Mouse (Mus musculus): ENCODE measurements around the gene Mafk. TPM values are rescaled to one million over a fixed set of nuclear protein-coding genes. Genes with fewer than 3 reads are reported as not detected.

Mafk gene
- polyA plus RNA-seq, 1 experiment from 2014 or later, result 20.6 TPM

DNA sequence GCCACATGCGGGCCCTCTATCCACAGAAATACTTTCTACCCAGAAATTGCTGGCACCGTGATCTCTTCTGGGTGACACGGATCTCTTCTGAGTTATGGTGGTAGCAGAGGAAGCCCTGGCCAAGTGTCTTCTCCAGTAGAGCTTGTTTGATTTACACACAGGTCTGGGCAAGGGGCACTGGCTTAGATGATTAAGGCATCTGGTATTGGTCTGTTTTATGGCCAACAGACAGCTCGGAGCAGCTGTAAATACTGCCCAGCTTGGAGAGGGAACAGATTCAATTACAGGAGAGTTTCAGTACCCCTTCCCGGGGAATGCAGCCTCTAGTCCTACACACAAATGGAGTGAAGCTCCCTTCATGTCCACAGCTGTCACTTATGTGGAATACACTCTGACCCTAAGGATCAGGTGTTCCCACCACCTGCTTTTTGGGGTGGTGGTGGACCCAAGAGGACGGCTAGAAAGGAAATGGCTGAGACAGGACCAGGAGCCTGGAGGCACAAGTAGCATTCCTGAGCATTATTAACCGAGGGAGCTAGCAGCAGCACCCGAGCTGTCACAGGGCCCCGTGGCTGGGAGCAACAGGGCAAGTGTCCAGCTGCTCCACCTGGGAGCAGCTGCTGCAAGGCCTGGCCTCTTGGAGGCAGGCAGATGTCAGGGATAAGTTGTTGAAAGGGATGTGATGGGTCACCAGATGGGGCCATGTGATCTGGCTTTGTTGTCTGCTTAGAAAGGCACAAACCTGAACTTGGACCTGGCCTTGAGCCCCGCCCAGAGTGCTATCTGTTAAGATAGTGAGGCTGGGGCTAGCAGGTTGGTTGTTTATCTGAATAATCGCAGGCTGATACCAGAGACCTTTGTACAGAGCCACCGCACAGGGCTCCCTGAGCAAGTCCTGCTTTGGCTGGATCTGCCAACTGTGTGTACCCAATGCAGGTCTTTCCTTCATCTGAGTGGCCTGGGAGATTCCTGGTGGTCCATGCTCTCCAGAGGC is 30.4 kb downstream of the Mafk start:
- WGBS, result 86% methylated on average over 12 of the region's 12 CpGs
- H3K27me3 ChIP-seq, result no peaks in the 10 kb centered on the region
- H3K4me3 ChIP-seq, result no peak overlapping the region
- no peak overlapping the region for H3K4me2 ChIP-seq (replicated peaks)
- H3K27ac ChIP-seq (replicated peaks), result no peak overlapping the region
- H3K9me3 ChIP-seq, result no peaks in the 10 kb centered on the region
- peaks cover 19% of the 10 kb centered on the region for H3K4me1 ChIP-seq
- peaks cover 18% of the 10 kb centered on the region for H3K36me3 ChIP-seq
- no peak for ATAC-seq (replicated peaks)
- no peak overlapping the region for H3K9ac ChIP-seq (replicated peaks)

DNA sequence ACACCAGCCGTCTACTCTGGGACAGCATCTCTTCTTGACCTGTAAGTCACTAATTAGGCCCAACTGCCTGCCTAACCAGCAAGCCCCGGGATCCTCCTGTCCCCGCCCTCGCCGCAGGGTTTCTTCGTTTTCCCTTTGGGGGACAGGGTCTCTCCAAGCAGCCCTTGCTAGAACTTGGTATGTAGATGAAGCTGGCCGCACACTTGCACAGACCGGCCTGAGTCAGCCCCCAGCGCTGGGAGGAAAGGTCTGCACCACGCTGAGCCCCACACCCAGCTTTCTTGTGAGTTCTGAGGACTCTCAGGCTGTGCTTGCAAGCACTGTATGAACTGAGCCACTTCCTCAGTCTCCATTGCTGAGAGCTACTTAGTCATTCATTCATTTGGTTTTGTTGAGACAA is 33.2 kb downstream of the Mafk start:
- Histone ChIP-seq H3K9ac (replicated peaks) (no peak overlapping the region), H3K4me1 (peaks cover 19% of the 10 kb centered on the region), H3K4me2 (replicated peaks) (peak overlapping the region; percentile 12; the same call in 1 of the 2 replicates), H3K9me3 (no peaks in the 10 kb centered on the region), H3K4me3 (no peak overlapping the region), H3K36me3 (peaks cover 18% of the 10 kb centered on the region), H3K27ac (replicated peaks) (no peak overlapping the region), H3K27me3 (no peaks in the 10 kb centered on the region)
- WGBS, result 89% methylated on average over 10 of the region's 10 CpGs
- ATAC-seq (replicated peaks), result no peak

DNA sequence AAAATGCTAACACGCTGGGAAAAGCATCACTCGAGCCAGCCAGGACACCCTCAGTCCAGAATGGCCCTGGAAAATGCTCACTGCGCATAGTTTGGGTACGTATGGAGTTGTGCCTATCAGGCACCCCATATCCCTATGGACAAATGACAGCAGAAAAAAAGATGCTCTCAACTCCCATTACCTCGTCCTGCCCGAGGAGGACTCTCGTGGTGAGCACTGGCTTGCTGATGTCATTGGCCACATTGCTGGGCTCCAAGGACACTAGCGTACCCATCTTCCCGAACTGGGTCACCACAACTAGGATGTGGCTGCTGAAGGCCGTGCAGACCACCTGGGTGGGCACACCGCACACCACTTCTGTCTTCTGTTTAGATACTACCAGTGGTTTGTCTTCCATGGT is 34.6 kb downstream of the Mafk start:
- H3K4me1 ChIP-seq, result peaks cover 19% of the 10 kb centered on the region
- H3K36me3 ChIP-seq, result peaks cover 18% of the 10 kb centered on the region
- no peaks in the 10 kb centered on the region for H3K27me3 ChIP-seq
- ATAC-seq (replicated peaks), result no peak
- no peaks in the 10 kb centered on the region for H3K9me3 ChIP-seq
- peak overlapping the region; percentile 91 for H3K27ac ChIP-seq (replicated peaks)
- peak overlapping the region; percentile 90 for H3K4me3 ChIP-seq
- 43% methylated on average over 11 of the region's 11 CpGs for WGBS
- peak overlapping the region; percentile 83 for H3K9ac ChIP-seq (replicated peaks)
- peak overlapping the region; percentile 90 for H3K4me2 ChIP-seq (replicated peaks)

DNA sequence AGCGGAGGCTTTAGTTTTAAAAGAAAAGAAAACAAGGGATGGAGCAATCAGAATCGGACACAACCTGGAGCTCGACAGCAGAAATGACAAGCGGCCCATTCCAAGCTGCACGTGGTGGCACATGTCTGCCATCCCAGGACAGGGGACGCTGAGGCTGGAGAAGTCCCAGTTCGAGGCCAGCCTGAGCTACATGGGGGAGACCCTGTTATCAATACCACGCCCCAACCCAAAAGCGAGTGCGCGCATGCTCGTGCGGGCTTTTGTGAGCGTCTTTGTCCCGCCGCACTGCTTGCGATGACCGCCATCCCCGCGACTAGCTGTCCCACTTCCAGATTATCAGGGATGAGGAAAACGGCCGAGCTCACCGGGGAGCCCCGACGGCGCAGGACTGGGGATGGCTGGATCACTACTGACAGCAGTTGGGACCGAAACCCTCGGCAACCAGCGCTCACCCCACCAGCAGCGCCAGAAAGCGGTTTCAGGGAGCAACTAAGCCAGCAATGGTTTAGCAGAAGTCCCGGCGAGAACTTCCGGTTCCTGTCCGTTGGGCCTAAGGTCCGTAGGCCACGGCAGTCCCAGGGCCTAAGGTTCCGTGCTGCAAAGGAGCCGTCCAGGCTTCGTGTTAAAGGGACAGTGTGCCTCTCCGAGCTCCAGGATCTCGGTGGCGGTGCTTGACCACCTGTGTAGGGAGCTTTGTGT is 35.2 kb downstream of the Mafk start, which contains the start of the genes Gm26938 and Psmg3:
TSS of gene Gm26938 (minus strand) at position 51 of the 699 bp plus-strand sequence.
TSS of gene Psmg3 (minus strand) at position 529 of the 699 bp plus-strand sequence.
- Histone ChIP-seq H3K4me2 (replicated peaks) (peak within 1 kb of the TSS; percentile 90), H3K27me3 (no peaks in the 10 kb centered on the region), H3K9me3 (no peaks in the 10 kb centered on the region), H3K4me1 (peaks cover 19% of the 10 kb centered on the region), H3K36me3 (peaks cover 18% of the 10 kb centered on the region), H3K27ac (replicated peaks) (peak within 1 kb of the TSS; percentile 91), H3K9ac (replicated peaks) (peak within 1 kb of the TSS; percentile 83), H3K4me3 (peak within 1 kb of the TSS; percentile 90)
- under 1% methylated on average over 43 of the region's 43 CpGs for WGBS
- peak; percentile 86 for ATAC-seq (replicated peaks)

DNA sequence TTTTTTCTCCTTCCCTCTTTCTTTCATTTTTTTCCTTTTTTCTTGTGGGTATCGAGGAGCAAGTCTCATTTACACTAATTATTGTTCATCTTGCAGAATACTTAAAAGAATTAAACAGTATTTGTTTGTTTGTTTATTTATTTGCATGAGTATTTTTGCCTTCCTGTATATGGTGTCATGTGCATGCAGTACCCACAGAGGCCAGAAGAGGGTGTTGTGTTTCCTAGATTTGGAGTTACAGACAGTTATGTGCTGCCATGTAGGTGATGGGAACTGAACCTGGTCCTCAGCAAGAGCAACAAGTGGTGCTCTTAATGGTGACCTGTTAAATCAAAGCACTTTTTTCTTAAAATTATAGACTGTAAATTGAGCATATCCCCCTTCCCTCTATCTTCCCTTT is 36.3 kb downstream of the Mafk start:
- H3K27me3 ChIP-seq, result no peaks in the 10 kb centered on the region
- ATAC-seq (replicated peaks), result no peak
- no peak overlapping the region for H3K27ac ChIP-seq (replicated peaks)
- H3K4me3 ChIP-seq, result no peak overlapping the region
- peaks cover 10% of the 10 kb centered on the region; the same call in 1 of the 2 replicates for H3K36me3 ChIP-seq
- H3K4me1 ChIP-seq, result peaks cover 19% of the 10 kb centered on the region
- H3K9me3 ChIP-seq, result no peaks in the 10 kb centered on the region
- no peak overlapping the region for H3K9ac ChIP-seq (replicated peaks)
- H3K4me2 ChIP-seq (replicated peaks), result no peak overlapping the region
- 82% methylated on average over 1 of the region's 1 CpGs for WGBS

DNA sequence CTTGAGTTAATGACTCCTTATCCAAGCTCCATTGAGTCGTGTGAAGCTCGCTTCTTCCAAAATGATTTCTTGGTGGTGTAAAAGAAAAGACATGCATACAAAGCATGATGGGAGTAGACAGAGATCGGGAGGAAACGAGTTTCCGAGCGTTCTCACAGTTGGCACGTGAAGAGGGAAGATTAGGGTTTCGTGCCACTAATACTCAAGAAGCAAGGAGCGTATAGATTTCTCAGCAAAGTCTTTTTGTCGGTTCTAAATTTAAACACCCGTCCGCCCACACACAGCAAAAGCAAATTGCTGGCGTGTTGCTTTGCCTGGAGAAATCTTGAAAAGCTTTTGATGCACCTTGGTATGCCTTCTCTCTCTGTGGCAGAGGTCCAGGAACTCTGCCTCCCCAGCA is 38.1 kb downstream of the Mafk start:
- Histone ChIP-seq H3K27ac (replicated peaks) (no peak overlapping the region), H3K4me1 (peaks cover 18% of the 10 kb centered on the region), H3K4me2 (replicated peaks) (no peak overlapping the region), H3K9me3 (no peaks in the 10 kb centered on the region), H3K4me3 (no peak overlapping the region), H3K9ac (replicated peaks) (no peak overlapping the region), H3K36me3 (no peaks in the 10 kb centered on the region), H3K27me3 (no peaks in the 10 kb centered on the region)
- WGBS, result 74% methylated on average over 13 of the region's 13 CpGs
- ATAC-seq (replicated peaks), result no peak

DNA sequence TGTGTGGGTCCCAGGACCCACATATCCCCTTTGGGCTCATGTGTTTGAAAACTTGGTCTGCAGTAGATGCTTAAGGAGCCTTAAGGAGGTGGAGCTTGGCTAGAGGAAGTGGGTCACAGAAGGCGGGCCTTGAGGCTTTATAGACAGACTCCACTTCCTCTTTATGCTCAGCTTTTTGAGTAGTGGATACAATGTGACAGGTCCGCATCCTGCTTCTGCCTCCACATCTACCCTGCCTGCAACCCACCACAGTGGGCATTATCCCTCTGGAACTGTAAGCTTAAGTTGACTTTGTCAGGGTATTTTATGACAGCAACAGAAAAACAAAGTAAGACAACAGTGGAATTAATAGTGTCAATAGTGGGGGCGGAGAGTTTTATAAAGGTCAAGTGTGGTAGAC is 39.4 kb downstream of the Mafk start:
- 84% methylated on average over 3 of the region's 3 CpGs for WGBS
- Histone ChIP-seq H3K4me3 (no peak overlapping the region), H3K9me3 (no peaks in the 10 kb centered on the region), H3K4me1 (peaks cover 5% of the 10 kb centered on the region), H3K9ac (replicated peaks) (no peak overlapping the region), H3K36me3 (no peaks in the 10 kb centered on the region), H3K27me3 (no peaks in the 10 kb centered on the region), H3K4me2 (replicated peaks) (no peak overlapping the region), H3K27ac (replicated peaks) (no peak overlapping the region)
- no peak for ATAC-seq (replicated peaks)

DNA sequence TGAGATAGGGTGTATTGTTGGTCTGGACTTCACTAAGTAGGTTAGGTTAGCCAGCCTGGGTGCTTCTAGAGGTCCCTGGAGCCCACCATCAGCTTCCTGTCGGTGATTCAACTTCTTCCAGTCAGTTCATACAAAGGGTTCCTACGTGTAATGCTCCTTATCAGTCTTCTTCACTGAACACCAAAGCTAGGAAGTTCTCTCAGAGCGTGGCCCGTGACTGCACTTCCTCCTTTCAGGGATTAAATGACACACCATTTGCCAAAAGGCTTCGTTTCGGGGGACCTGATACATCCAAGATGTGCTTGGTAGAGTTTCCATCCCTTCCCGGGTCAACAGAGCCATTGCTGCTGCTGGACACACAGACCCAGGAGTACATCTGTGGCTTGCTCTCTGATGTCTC is 40.8 kb downstream of the Mafk start:
- H3K27me3 ChIP-seq, result no peaks in the 10 kb centered on the region
- H3K9ac ChIP-seq (replicated peaks), result no peak overlapping the region
- WGBS, result 80% methylated on average over 7 of the region's 7 CpGs
- no peaks in the 10 kb centered on the region for H3K9me3 ChIP-seq
- no peak overlapping the region for H3K4me2 ChIP-seq (replicated peaks)
- ATAC-seq (replicated peaks), result no peak
- H3K4me3 ChIP-seq, result no peak overlapping the region
- no peaks in the 10 kb centered on the region for H3K4me1 ChIP-seq
- H3K27ac ChIP-seq (replicated peaks), result no peak overlapping the region
- H3K36me3 ChIP-seq, result no peaks in the 10 kb centered on the region

DNA sequence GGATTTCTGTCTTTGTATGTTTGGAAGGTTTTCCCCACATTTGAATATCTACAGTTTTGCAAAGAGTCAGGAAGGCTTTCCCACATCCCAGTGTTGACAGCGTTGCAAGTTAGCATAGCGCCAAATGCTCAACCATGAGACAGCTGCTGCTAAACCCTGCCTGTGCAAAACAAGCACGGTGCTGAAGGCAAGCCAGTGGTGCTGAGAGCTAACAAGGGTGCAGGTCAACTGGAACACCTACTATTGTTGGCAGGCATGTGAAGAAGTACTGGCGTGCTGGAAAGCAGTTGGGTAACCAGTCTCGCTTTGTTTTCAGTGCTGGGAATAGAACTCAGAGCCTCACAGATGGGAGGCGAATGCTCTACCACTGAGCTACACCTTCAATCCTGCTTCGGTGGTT is 44.4 kb downstream of the Mafk start:
- no peaks in the 10 kb centered on the region for H3K27me3 ChIP-seq
- H3K4me3 ChIP-seq, result no peak overlapping the region
- H3K9me3 ChIP-seq, result no peaks in the 10 kb centered on the region
- ATAC-seq (replicated peaks), result no peak
- no peak overlapping the region for H3K9ac ChIP-seq (replicated peaks)
- H3K4me2 ChIP-seq (replicated peaks), result no peak overlapping the region
- no peaks in the 10 kb centered on the region for H3K36me3 ChIP-seq
- H3K27ac ChIP-seq (replicated peaks), result no peak overlapping the region
- 86% methylated on average over 7 of the region's 7 CpGs for WGBS
- H3K4me1 ChIP-seq, result no peaks in the 10 kb centered on the region

DNA sequence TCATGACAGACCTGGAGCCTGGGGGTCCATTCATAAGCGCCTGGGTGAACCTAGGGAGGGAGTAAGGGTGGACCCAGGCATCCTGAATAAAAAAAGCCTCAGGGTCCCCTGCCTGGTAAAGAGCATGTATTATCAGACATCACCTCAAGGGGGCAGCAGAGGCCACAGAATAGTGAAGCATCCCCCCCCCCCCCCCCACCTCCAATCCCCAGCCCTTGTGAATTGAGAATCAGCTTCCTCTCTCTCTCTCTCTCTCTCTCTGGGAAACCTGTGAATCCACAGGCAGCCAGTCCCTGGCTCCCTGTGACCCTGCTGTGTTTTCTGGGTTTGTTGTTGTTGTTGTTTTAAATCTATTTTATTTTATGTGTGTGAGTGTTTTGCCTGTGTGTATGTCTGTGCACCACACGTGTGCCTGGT is 47.2 kb downstream of the Mafk start:
- H3K27ac ChIP-seq (replicated peaks), result no peak overlapping the region
- no peak overlapping the region for H3K9ac ChIP-seq (replicated peaks)
- H3K9me3 ChIP-seq, result no peaks in the 10 kb centered on the region
- no peaks in the 10 kb centered on the region for H3K27me3 ChIP-seq
- H3K4me1 ChIP-seq, result no peaks in the 10 kb centered on the region
- no peaks in the 10 kb centered on the region for H3K36me3 ChIP-seq
- H3K4me3 ChIP-seq, result no peak overlapping the region
- ATAC-seq (replicated peaks), result peak; percentile 72
- no peak overlapping the region for H3K4me2 ChIP-seq (replicated peaks)
- WGBS, result 11% methylated on average over 2 of the region's 2 CpGs

DNA sequence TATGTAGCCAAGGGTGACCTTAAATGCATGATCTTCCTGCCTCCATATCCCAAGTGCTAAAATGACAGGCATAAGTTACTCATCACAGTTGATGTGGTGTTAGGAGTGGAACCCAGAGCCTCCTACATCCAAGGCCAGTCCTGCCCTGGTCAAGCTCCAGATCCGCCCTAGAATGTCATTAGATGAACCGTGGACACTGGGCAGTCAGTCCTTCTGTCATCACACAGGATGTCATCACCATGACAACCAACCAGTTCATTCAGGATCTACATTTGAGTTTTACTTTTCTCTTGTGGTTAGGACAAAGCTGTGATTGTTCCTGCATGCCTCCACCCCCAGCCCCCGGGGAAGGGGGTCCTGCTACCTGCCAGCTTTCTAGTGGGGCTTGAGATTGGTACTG is 47.8 kb downstream of the Mafk start:
- H3K4me2 ChIP-seq (replicated peaks), result no peak overlapping the region
- no peak for ATAC-seq (replicated peaks)
- no peaks in the 10 kb centered on the region for H3K27me3 ChIP-seq
- WGBS, result 33% methylated on average over 3 of the region's 3 CpGs
- no peaks in the 10 kb centered on the region for H3K9me3 ChIP-seq
- no peak overlapping the region for H3K27ac ChIP-seq (replicated peaks)
- H3K36me3 ChIP-seq, result no peaks in the 10 kb centered on the region
- no peaks in the 10 kb centered on the region for H3K4me1 ChIP-seq
- H3K9ac ChIP-seq (replicated peaks), result no peak overlapping the region
- H3K4me3 ChIP-seq, result no peak overlapping the region

DNA sequence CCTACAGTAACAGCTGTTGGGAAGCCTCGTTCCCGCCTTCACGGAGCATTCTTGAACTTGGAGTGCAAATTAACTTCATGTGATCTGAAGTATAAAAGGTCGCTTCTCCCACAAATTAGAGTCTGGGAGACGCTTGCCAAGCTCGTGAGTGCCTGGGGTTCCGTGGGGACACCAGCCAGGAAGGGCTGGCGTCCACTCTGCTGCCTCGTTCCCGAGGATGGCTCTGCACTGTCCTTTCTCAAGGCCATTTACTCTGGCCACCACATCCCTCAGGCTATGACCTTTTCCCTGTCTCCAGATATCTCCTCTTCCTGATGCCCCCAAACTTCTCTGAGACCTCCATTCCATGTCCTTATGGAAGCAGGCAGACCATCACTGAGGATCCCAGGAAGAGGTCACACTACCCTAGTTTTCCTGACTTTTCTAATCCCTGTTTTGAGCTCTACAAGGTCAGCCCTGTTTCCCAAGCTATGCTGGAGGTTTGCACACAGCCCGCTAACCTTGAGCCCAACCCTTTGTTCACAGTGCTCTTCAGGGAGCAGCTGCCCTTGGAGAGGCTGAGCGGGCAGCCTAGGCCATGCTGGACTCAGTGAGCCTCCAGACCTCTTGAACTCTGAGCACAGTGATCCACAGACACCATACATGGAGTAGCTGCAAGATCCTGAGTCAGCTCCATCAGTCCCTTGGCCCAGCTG is 58.5 kb downstream of the Mafk start:
- H3K9ac ChIP-seq (replicated peaks), result no peak overlapping the region
- no peak overlapping the region for H3K27ac ChIP-seq (replicated peaks)
- H3K4me1 ChIP-seq, result no peaks in the 10 kb centered on the region
- H3K9me3 ChIP-seq, result peaks cover 3% of the 10 kb centered on the region; the same call in 1 of the 2 replicates
- no peaks in the 10 kb centered on the region for H3K27me3 ChIP-seq
- no peaks in the 10 kb centered on the region for H3K36me3 ChIP-seq
- 73% methylated on average over 12 of the region's 12 CpGs for WGBS
- no peak for ATAC-seq (replicated peaks)
- no peak overlapping the region for H3K4me2 ChIP-seq (replicated peaks)
- H3K4me3 ChIP-seq, result no peak overlapping the region

Data from forebrain, embryonic 15.5 days (tissue).